Mouse (Mus musculus): Measurements from ENCODE around the gene Cic. TPM values are rescaled to one million over a fixed set of nuclear protein-coding genes. Genes with fewer than 3 reads are reported as not detected.

Gene Cic
- polyA plus RNA-seq, 1 experiment from 2014 or later: 48.8 TPM

DNA sequence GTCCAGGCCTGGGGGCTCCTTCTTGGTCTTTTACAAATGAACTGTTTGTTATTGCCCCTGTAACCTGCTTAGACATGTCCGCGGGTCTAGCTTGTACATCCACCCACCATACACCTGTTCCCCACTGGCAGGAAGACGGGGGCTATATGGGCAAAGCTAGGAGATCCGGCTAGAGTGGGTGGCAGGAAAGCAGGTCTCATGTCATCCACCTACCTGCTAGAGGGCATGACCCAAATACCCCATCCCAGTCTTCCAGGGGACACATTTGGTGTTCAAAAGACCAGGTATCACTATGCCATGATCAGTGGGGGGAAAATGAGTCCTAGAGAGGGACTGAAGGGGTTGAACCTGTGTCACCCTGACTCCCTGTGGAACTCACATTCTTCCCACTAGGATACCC lies 9.9 kb downstream of the Cic start:
- Histone ChIP-seq H3K9me3 (ENCODE audit: control insufficient read depth, low read length) (no peaks in the 10 kb centered on the region), H3K4me1 (ENCODE audit: control insufficient read depth, insufficient read depth, low read length) (peaks cover 48% of the 10 kb centered on the region), H3K4me2 (ENCODE audit: low read depth, low read length) (peak overlapping the region; percentile 84), H3K9ac (ENCODE audit: low read depth, low read length) (peak overlapping the region; percentile 77), H3K4me3 (ENCODE audit: low read depth, low read length) (peak overlapping the region; percentile 90), H3K27ac (replicated peaks; ENCODE audit: low read depth, low read length) (peak overlapping the region; percentile 99), H3K27me3 (replicated peaks; ENCODE audit: control insufficient read depth, insufficient read depth, low read length) (no peaks in the 10 kb centered on the region), H3K36me3 (ENCODE audit: control insufficient read depth, insufficient read depth, low read length) (peaks cover 31% of the 10 kb centered on the region)
- ATAC-seq (ENCODE audit: low read depth) (no peak), DNase-seq (ENCODE audit: low spot score) (no peak)
- WGBS: 82% methylated on average over 4 of the region's 4 CpGs

DNA sequence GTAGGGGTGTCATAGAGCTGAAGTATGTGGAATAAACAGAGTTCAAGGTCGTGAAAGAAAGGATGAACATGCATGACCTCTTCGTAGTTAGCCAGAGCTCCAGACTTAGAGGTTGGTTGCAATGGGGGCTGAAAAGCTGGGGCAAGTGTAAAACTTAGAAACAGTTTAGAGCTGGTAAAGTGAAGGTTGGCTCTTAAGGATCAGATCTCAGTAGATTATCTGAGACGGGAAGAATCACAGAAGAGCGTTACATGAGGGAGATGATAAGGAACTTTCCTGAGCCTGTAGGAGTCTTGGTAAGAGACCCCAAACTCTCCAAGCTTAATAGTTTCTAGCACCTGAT lies 10.5 kb downstream of the Cic start:
- Histone ChIP-seq H3K9me3 (ENCODE audit: control insufficient read depth, low read length) (no peaks in the 10 kb centered on the region), H3K4me3 (ENCODE audit: low read depth, low read length) (peak overlapping the region; percentile 90), H3K4me1 (ENCODE audit: control insufficient read depth, insufficient read depth, low read length) (peaks cover 48% of the 10 kb centered on the region), H3K27me3 (replicated peaks; ENCODE audit: control insufficient read depth, insufficient read depth, low read length) (no peaks in the 10 kb centered on the region), H3K9ac (ENCODE audit: low read depth, low read length) (peak overlapping the region; percentile 77), H3K4me2 (ENCODE audit: low read depth, low read length) (peak overlapping the region; percentile 84), H3K36me3 (ENCODE audit: control insufficient read depth, insufficient read depth, low read length) (peaks cover 26% of the 10 kb centered on the region), H3K27ac (replicated peaks; ENCODE audit: low read depth, low read length) (peak overlapping the region; percentile 99)
- DNase-seq (ENCODE audit: low spot score) (no peak), ATAC-seq (ENCODE audit: low read depth) (no peak)
- WGBS: 10% methylated on average over 4 of the region's 4 CpGs

DNA sequence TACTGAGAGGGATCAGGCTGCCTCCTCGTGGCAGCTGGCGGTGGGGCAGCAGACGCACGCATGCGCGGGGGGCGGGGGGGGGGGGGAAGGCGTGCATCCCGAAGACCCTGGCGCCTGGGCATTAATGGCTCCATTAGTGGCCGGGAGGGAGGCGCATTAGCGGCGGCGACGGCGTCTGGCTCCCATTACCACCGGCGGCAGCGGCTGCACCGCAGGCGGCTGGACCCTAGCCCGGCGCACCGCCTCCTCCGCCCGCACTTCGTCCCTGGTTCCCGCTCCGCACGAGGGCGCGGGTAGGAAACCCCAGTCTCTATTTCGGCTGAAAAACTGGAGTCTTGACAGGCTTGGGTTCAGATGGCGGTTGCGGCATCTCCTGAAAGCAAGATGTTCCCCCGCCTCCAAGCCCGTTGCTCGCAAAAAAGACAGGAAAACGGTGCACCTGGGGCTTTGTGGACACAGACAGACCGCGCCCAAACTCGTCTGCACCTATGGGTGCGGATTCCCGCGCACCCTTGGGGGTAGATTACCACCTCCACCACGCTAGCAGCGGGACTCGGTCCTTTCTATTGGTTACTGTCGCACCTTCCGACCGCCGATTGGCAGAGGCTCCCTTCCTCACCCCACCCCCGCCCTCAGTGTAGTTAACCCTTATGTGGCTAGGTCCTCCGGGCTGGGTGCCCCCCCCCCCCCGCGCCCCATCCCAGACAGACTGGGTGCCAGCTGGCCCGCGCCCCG lies 11.0 kb downstream of the Cic start:
- H3K36me3 ChIP-seq (ENCODE audit: control insufficient read depth, insufficient read depth, low read length): peaks cover 20% of the 10 kb centered on the region; the same call in 1 of the 2 replicates
- peak overlapping the region; percentile 90 for H3K4me3 ChIP-seq (ENCODE audit: low read depth, low read length)
- peak overlapping the region; percentile 99 for H3K27ac ChIP-seq (replicated peaks; ENCODE audit: low read depth, low read length)
- WGBS: under 1% methylated on average over 45 of the region's 60 CpGs
- H3K9ac ChIP-seq (ENCODE audit: low read depth, low read length): peak overlapping the region; percentile 77
- H3K27me3 ChIP-seq (replicated peaks; ENCODE audit: control insufficient read depth, insufficient read depth, low read length): no peaks in the 10 kb centered on the region
- no peaks in the 10 kb centered on the region for H3K9me3 ChIP-seq (ENCODE audit: control insufficient read depth, low read length)
- H3K4me1 ChIP-seq (ENCODE audit: control insufficient read depth, insufficient read depth, low read length): peaks cover 51% of the 10 kb centered on the region
- peak; percentile 64 for ATAC-seq (ENCODE audit: low read depth)
- peak; percentile 97 for DNase-seq (ENCODE audit: low spot score)
- peak overlapping the region; percentile 84 for H3K4me2 ChIP-seq (ENCODE audit: low read depth, low read length)

DNA sequence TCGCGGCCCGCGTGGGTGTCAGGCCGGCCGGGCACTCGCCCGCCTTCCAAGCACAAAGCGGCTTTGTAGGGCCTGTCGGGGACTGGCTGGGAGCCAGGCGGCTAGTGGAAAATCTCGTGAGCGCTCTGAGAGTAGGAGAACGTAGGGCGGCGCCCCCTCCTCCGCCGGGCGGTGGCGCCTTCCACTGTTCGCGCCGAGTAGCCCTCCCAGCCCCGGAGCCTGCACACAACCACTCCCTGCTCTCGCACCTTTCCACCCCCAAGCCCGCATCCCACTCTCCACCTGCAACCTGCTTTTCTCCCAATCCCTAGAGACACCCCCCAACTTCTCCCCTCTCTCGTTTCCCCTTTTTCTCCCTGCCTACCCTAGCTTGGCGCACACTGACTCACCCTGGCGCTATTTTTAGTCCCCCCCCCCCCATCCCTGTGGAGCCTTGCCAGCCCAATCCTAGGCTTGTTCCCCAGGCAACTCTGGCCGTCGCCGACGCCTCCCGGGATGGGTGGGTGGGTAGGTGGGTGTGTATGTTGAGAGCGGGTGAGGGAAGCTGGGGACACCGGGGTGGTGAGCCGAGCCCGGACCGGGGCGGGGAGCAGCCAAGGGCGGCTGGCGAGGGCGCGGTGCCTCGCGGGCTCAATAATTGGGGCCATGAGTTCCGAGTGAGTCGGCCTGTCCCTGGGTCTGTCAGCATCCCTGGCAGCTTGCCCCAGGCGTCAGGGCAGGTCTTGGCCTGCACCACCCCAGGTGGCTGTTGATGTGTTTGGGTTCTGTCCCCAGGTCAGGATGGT lies 11.8 kb downstream of the Cic start:
- H3K4me2 ChIP-seq (ENCODE audit: low read depth, low read length): peak overlapping the region; percentile 84
- DNase-seq (ENCODE audit: low spot score): peak; percentile 96
- no peaks in the 10 kb centered on the region for H3K27me3 ChIP-seq (replicated peaks; ENCODE audit: control insufficient read depth, insufficient read depth, low read length)
- no peaks in the 10 kb centered on the region for H3K9me3 ChIP-seq (ENCODE audit: control insufficient read depth, low read length)
- H3K4me1 ChIP-seq (ENCODE audit: control insufficient read depth, insufficient read depth, low read length): peaks cover 53% of the 10 kb centered on the region
- H3K27ac ChIP-seq (replicated peaks; ENCODE audit: low read depth, low read length): peak overlapping the region; percentile 99
- H3K36me3 ChIP-seq (ENCODE audit: control insufficient read depth, insufficient read depth, low read length): peaks cover 15% of the 10 kb centered on the region; the same call in 1 of the 2 replicates
- peak overlapping the region; percentile 90 for H3K4me3 ChIP-seq (ENCODE audit: low read depth, low read length)
- WGBS: under 1% methylated on average over 24 of the region's 49 CpGs
- H3K9ac ChIP-seq (ENCODE audit: low read depth, low read length): peak overlapping the region; percentile 77
- ATAC-seq (ENCODE audit: low read depth): peak; percentile 56

DNA sequence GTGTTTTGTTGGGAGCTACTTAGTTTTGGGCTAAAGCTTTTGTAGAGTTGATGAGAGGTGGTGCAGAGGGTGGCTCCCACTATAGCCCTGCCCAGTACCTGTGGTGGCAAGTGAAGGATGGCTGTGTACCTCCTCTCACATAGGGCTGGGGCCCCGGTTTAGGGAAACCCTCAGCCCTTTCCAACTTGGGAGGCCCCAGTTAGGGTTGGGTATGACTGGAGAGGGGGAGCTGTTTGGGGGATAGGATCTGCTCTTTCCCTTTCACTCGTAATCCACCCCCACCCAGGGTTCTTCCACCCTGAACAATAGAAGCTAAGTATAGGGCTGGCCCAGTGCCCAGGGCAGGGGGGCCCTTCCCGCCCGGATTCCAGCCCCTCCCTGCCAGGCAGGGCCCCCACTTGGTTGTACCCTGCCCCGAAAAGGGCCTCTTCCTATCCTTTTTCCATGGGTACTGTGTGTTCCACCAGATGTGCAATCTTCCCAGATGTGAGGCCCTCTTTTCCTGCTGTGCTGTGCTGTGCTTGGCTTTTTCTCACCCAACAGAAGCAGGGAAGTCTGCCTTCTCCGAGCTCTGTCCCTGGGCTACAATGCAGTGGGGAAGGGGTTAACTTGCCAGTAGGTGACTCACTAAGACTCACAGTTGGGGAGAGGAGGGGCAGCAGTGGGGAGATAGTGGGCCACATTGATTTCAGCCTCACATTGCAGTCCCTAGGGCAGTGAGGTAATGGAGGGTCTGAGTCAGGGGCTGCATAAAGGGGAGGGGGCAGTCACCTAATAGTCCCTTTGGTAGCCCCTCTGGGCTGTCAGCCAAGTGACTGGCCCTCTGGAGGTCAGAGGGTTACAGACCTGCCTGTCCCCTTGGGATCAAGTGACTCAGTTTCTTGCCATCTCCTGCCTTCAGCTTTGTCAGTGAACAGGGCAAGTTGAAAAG lies 12.6 kb downstream of the Cic start:
- Histone ChIP-seq H3K4me1 (ENCODE audit: control insufficient read depth, insufficient read depth, low read length) (peaks cover 52% of the 10 kb centered on the region), H3K4me3 (ENCODE audit: low read depth, low read length) (peak overlapping the region; percentile 90), H3K27ac (replicated peaks; ENCODE audit: low read depth, low read length) (peak overlapping the region; percentile 99), H3K9ac (ENCODE audit: low read depth, low read length) (peak overlapping the region; percentile 77), H3K9me3 (ENCODE audit: control insufficient read depth, low read length) (no peaks in the 10 kb centered on the region), H3K27me3 (replicated peaks; ENCODE audit: control insufficient read depth, insufficient read depth, low read length) (no peaks in the 10 kb centered on the region), H3K4me2 (ENCODE audit: low read depth, low read length) (peak overlapping the region; percentile 84), H3K36me3 (ENCODE audit: control insufficient read depth, insufficient read depth, low read length) (peaks cover 13% of the 10 kb centered on the region)
- peak; percentile 51 for ATAC-seq (ENCODE audit: low read depth)
- DNase-seq (ENCODE audit: low spot score): peak; percentile 96
- 0% methylated on average over 6 of the region's 6 CpGs for WGBS

DNA sequence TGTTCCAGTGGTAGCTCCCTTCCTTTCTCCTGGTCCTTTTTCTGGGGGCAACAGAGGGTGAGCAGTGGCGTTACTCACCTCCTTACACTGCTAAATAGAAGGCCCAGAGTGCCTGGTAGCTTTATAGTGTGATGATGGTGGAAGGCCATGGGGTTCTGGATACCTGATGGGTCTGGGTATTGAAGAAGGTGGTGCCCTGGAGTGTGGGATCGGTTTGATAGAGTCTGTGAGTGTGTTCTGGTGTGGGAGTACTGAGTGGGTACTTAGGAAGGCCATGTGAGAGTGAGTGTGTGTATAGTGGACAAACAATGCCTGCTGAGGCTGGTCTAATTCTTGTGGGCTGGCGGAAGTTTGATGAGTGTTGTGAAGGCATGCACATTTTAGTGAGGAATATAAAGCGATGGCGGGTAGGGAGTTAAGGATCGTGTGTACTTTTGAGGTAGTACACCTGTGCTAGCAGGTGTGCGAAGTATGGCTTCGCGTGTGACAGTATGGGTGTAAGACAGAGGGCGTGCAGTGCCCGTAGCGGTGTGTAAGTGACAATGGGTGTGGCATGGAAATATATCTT lies 13.7 kb downstream of the Cic start:
- Histone ChIP-seq H3K27me3 (replicated peaks; ENCODE audit: control insufficient read depth, insufficient read depth, low read length) (no peaks in the 10 kb centered on the region), H3K9me3 (ENCODE audit: control insufficient read depth, low read length) (no peaks in the 10 kb centered on the region), H3K36me3 (ENCODE audit: control insufficient read depth, insufficient read depth, low read length) (peaks cover 17% of the 10 kb centered on the region), H3K4me1 (ENCODE audit: control insufficient read depth, insufficient read depth, low read length) (peaks cover 43% of the 10 kb centered on the region), H3K27ac (replicated peaks; ENCODE audit: low read depth, low read length) (peak overlapping the region; percentile 99), H3K4me2 (ENCODE audit: low read depth, low read length) (peak overlapping the region; percentile 84), H3K9ac (ENCODE audit: low read depth, low read length) (peak overlapping the region; percentile 56), H3K4me3 (ENCODE audit: low read depth, low read length) (peak overlapping the region; percentile 90)
- WGBS: 17% methylated on average over 12 of the region's 12 CpGs
- ATAC-seq (ENCODE audit: low read depth) (no peak), DNase-seq (ENCODE audit: low spot score) (no peak)

DNA sequence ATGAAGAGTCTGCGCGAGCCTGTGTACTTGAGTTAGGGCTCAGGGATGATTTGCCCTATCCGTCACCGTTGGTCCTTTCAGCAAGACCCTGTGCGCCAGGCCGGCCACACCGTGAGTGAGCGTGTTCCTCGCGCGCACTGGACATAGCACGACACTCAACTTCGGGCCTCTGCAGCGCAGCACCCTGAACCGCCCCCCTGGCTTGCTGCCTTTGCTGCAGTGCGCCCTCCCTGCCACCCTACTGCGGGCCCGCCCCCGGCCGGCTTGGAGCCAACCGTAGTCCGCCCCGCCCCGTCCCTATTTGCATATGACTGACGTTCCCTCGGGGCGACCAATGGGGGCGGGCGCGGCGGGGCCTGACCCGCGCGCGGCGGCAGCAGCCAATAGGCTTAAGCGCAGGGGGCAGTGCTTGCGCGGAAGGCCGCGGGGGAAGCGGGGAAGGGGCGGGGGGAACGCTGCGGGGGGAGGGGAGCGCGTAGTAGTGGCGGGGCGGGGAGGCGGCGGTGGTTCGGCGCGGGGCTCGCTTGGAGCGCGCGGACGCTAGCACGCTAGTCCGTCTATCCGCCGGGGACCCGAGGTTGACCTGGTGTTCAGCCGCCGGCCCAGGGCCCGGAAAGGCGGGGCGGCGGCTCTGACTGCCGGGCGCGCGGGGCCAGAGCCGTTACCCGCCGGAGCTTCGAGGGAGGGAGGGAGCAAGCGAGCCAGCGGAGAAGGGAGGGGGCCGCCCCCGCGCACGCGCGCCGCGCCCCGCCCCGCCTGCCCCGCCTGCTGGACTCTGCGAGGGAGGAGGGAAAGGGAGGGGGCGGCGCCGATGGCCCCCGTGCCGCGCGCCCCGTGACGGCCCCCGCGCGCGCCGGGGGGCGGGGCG lies 14.5 kb downstream of the Cic start:
- DNase-seq (ENCODE audit: low spot score): peak; percentile 98
- H3K27ac ChIP-seq (replicated peaks; ENCODE audit: low read depth, low read length): peak overlapping the region; percentile 99
- peak overlapping the region; percentile 89 for H3K9ac ChIP-seq (ENCODE audit: low read depth, low read length)
- under 1% methylated on average over 28 of the region's 108 CpGs for WGBS
- H3K4me2 ChIP-seq (ENCODE audit: low read depth, low read length): peak overlapping the region; percentile 84
- H3K9me3 ChIP-seq (ENCODE audit: control insufficient read depth, low read length): no peaks in the 10 kb centered on the region
- H3K4me3 ChIP-seq (ENCODE audit: low read depth, low read length): peak overlapping the region; percentile 90
- ATAC-seq (ENCODE audit: low read depth): peak; percentile 58
- H3K36me3 ChIP-seq (ENCODE audit: control insufficient read depth, insufficient read depth, low read length): peaks cover 24% of the 10 kb centered on the region
- H3K27me3 ChIP-seq (replicated peaks; ENCODE audit: control insufficient read depth, insufficient read depth, low read length): no peaks in the 10 kb centered on the region
- H3K4me1 ChIP-seq (ENCODE audit: control insufficient read depth, insufficient read depth, low read length): peaks cover 40% of the 10 kb centered on the region
